Mouse (Mus musculus): ENCODE measurements around the gene Afm.

Gene Afm

DNA sequence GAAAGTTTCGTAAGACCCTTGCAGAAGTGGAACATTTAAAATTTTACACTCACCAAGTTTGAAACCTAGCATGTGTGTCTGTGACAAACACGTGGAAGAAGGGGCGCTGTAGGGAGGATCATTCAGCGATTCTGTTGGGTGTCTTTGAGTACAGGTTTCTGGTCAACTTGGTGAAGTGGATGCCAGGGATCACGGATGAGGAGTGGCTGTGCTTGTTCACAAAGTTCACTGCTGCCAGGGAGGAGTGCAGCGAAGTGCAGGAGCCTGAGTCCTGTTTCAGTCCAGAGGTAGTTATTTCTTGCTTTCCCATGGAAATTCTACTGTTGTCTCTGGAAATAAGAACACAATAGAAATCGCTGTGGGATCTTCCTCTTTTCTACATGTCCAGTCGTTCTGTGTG, 32.5 kb downstream of the Afm start:
- DNase-seq (ENCODE audit: low read depth, low spot score), result no peak

DNA sequence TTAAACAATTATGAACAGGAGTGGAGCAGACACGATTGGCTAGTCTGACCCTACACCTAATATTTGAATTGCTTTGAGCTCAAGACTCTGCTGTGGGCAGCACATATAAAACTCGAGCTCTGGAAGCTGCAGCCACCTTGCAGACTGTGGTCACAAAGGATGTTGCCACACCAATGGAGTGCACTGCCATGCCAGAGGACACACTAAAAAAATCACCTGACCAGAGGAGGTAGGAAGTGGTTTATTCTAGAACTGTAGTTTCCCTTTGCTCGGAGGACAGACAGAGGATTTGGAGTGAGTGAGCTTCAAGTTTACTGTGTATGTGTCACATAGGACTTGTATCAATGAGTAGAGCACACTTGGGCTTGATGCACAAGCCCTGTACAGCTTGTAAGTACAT, 37.3 kb downstream of the Afm start:
- DNase-seq (ENCODE audit: low read depth, low spot score), result no peak

DNA sequence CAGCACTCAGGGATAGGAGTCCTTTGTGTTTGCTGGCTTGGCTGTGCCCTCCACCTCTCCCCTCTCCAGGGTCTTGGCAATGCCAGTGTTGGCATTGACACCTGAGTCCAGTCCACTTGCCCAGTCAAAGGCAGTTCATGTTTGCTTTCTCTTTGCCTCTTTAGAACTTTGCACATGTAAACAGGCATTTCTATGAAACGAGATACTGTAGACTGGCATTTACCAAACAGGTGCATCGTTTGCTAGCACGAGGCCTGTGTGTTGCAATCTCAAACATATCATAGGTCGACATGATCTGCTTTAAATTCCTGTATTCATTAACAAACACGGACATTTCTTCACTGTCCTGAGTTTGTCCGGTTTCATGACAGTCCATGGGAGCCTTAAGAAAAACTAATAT, 42.0 kb downstream of the Afm start, which contains the start of gene 5830473C10Rik:
5830473C10Rik (plus strand) TSS at position 365 of the 400 bp plus-strand sequence.
- DNase-seq (ENCODE audit: low read depth, low spot score), result no peak

DNA sequence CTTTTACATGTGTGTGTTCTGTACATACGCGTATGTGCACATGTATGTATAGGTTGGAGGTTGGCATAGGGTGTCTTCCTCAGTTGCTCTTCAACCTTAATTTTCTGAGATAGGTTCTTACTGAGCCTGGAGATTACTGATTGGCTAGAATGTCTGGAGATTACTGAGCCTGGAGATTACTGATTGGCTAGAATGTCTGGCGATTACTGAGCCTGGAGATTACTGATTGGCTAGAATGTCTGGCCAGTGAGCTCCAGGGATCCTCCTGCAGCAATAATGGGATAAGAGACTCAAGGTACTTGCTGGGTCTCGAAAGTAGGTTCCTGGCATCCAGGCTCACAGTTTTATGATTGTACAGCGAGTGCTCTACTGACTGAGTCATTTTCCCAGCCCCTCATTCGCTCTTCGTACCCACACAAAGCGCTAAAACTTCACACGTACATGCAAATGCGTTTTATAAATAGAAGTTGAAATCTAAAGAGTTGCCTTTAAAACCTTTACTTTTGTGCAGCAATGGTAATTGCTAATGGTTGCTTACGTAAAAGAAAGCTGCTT, 43.1 kb downstream of the Afm start:
- DNase-seq (ENCODE audit: low read depth, low spot score), result no peak

DNA sequence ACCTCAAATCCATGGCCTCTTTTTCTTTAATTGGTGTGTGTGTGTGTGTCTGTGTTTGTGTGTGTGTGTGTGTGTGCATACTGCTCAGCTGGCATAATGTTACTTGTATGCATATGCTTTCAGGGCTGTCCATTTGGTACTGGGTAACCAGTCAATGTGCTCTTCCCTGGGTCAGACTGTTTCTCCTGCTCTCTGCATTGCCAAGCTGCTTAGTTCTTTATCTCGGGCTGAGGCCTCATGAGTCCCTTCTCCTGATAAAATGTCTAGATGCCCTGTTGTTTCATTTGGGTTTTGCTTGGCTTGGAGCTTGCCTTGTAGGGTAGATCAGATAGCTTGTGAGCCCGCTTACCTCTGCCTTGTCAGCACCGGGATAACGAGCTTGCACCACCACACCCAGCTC, 44.1 kb downstream of the Afm start:
- DNase-seq (ENCODE audit: low read depth, low spot score), result no peak

DNA sequence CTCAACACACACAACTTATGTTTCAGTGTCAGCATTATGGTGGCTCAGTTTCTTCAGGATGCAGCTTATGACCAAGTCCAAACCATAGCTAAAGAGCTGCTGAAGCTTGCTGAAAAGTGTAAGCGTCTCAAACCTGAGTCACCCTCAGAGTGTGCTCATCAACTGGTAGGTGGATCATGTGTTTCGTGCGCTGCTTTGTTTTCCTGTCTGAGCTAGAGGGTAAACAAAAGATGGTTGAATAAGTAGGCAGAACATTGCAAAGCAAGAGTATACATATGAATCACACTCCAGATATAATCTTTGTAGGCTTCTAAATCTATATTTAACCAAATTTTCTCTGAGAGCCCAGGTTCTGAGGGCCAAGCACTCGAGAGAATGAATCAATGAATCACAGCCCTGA, 45.4 kb downstream of the Afm start:
- DNase-seq (ENCODE audit: low read depth, low spot score), result no peak

DNA sequence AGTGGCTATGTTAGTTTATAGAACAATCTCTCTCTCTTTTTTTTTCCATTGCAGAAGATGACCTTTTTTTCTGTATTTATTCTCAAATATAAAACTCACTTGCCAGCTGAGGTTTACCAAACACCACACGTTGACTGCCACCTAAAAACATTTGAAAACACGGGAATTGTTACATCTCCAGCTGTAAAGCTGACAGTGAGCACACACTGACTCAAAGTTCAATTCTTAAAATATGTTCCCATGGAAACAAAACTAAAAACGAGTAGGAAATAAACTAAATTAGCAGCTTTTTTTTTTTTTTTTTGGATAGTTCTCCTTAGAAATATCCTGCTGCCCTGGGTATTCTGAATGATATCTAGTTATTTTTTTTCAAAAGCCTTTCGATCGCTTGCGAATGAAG, 46.5 kb downstream of the Afm start:
- no peak for DNase-seq (ENCODE audit: low read depth, low spot score)

DNA sequence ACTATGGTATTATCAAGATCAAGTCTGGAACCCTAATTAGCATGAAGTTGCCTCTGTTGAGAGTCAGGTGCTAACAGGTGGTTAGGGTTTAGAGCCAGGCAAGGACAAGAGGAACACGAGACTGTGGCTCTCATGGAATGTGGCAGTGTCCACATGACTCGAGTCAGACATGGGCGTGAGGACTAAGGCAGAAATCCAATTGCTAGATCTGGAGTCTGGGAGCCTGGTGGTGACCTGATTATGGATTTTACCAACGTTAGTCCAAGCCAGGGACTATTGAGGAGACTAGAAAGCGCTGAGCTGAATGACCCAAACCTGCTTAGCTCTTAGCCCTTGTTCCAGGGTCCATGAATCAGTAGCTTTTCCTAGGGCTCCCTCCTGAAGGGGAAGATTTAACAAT, 49.1 kb downstream of the Afm start:
- DNase-seq (ENCODE audit: low read depth, low spot score), result no peak

DNA sequence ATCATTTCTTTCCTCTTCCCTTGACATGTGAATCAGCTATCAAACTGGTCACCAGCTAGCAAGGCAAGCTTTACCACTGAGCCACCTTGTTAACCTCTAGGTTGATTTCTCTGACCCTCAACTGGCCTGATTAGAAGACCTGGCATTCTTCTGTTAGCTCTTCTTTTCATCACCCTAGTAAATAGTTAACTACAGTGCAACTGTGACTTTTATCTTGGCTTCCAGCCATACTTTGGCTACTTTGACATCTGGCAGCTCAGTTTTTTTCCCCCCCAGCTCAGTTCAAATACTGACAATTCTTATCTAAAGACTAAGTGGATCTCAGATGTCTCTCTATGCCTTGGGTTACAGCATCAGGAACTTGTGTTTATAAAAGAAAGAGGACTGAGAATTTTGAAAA, 49.6 kb downstream of the Afm start:
- no peak for DNase-seq (ENCODE audit: low read depth, low spot score)

DNA sequence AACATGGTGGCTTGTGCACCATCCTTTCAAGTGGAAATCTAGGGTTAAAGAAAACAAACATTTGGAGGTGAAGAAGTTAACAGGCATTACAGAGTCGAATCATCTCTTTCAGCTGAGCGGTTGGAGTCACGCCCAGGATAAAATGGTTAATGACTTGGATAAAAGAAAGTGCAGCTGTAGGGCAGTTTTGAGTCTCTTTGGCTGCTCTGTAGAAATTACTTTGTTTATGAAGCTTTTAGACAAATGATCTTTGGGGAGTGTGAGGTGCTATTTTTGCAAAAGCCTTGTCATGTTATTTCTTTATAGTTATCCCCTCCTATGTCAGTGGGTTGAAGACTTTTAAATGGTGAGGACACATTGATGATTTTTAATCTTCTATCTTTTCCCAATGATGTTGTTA, 52.5 kb downstream of the Afm start:
- DNase-seq (ENCODE audit: low read depth, low spot score), result no peak

DNA sequence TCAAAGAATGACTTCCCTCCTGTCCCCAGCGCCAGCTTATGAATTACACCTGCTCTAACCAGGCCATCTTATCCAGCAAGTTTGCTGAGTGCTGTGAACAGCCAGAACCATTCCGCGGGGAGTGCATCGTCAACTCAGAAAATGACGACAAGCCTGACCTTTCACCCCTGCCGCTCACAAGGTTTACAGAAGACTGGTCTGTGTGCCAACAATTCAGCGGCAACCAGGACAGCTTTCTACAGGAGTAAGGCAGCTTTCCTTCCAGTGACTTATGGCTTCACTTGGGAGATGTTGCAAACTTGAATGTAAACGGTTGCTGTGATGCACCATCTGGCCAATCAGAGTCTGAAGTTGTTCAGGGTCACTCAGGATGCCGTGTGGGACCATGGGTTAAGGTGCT, 59.0 kb downstream of the Afm start:
- no peak for DNase-seq (ENCODE audit: low read depth, low spot score)

DNA sequence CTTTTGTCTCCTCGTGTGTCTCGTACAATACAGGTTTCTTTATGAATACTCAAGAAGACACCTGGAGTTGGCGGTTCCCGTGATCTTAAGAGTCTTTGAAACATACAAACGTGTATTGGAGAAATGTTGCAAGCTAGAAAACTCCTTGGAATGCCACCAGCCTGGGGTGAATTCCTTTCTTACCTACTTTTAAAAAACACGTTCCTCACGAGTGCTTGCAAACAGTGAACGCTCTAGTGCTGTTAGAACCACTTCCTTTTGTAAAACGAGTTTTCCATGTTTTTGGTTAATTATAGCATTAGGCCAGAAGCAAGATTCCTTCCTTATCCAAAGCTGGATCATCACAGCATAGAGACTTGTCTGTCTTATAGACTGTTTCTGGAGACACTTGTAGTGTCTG, 60.8 kb downstream of the Afm start:
- no peak for DNase-seq (ENCODE audit: low read depth, low spot score)

DNA sequence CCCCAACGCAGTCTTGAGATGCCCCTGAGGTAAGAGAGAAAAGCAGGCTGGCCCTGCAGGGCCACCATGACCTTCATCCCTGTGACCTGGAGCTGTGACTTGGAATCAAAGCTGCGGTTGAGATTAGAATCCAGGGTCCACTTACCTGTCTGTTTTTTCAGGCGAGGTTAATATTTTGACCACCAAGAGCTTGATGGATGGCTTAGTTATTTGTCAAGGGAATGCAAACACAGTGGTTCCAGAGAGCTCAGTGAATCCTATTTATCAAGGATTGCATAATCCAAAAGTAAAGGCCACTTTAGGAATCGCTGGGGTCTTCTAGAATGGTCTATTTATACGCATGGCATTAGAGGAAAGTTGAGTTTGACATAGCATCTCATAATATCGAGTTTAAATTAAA, 63.4 kb downstream of the Afm start:
- DNase-seq (ENCODE audit: low read depth, low spot score), result no peak

DNA sequence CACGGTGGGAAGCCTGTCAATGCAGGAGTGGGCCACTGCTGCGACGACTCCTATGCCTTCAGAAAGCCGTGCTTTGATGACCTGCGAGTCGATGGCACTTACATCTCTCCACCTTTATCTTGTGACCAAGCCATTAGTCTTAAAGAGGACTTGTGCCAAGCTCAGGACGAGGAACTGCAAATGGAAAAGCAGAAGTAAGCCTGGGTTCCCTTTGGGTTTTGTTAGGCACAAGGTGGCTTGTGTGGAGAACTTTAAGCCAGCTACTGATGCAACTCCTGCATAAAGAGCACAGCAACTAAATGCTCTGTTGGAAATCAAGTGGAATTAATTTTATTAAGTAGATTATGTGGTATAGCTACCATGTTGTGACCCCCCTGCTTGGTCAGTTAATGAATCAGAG, 66.1 kb downstream of the Afm start:
- no peak for DNase-seq (ENCODE audit: low read depth, low spot score)

DNA sequence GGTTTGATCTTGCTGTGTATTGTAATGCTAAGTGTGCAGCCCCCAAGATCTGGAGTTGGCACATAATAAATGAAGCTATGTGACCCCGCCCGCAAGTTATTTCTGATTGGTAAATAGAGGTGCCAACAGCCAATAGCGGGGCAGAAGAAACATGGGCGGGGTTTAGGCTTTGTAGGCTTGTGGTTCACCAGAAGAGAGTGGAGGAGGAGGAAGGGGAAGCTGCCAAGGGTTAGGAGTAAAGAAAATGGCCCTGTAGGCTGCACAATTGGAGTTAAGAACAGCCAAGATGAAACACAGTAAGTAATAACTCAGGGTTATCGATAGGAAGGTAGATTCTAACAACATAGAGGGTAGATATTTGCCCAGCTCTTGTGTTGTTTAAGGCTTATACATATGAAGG, 67.8 kb downstream of the Afm start:
- no peak for DNase-seq (ENCODE audit: low read depth, low spot score)

DNA sequence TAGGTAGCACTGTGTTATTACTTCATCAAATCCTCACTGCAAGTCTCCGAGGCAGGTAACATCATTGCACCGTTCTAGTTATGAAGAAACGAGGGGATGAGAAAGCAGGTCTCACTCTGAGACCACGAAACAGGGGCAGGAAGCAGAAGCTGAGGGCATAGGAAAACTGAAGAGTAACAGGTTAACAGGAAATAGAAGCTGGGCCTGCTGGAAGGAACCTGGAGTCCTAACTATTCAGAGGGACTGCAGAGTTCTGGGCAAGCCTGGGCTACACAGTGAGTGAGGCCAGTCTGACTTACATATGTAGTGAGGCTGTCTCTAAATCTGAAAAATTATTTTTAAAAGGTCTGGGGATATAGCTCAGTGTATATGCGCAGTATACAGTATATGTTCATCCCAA, 69.4 kb downstream of the Afm start:
- DNase-seq (ENCODE audit: low read depth, low spot score), result no peak

DNA sequence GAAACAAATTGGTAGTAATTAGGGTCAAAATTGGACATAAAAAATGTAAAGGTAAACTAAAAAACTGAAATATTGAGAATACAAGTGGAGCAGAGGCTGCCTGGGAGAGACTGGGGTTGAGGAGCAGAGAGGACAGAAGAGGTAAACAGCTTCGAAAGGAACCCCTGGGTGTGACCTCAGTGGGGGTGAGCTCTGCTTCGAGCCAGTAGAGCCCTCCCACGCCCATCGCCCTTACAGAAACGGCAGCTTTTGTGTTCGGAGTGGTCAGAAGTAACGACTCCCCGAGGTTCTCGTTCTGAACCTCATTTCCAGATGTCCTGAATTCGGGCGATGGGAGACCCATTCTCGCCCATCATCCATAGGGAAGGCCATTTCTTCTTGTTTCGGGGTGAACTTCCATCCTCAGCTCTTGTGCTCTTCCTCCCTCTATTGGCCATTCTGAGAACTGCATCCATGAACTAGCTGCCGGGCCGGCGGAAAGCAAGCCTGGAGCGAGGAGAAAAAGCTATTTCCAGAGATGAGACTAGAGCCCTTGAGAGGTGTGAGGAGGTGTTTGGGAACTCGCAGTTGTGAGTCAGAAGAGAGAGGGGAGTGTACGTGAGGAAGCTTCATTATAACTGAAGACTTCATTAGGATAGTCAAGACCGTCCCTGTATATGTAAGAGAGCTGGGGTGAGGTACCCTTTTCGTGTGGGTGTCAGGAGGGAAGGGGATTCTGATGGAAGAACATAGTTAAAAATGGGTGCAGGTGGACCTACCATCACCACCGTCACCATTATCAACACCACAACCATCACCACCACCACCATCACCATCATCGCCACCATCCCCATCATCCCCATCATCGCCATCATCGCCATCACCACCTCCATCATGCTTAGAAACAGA, 70.2 kb downstream of the Afm start:
- DNase-seq (ENCODE audit: low read depth, low spot score), result peak; percentile 70

DNA sequence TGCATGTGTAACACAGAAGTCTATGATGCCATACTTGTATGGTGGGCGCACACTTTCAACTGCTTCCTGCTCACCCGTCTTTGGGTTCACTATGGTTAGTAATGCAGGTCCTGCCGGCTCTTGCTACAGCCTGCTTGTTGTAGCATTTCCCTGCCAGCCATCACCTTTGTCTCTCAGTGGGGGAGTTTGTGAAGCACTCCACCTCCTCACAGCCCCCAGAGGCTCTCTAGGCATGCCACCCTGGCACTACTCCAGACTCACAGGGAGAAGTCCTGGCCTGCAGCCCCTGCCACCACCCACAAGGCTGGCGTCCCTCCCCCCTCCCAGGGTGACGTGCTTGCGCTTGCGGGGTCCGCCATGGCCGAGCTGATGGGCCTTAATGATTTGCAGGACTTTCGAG, 71.9 kb downstream of the Afm start:
- no peak for DNase-seq (ENCODE audit: low read depth, low spot score)

DNA sequence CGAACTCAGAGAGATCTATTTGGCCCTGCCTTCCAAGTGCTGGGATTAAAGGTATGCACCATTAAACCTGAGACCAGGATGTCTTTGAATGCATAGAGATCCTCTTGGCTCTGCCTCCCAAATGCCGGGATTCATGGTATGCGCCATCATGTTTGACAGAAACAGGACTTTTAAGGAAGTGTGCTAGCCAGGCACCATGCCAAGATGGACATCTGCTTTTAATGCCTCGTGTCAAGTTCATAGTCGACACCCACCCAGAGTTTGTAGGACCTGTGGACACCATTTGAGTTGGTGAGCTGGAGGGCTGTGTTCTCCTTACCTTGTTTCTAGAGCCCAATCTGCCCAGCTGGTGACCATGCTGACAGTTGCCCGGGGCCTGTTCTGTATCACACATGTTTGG, 73.2 kb downstream of the Afm start:
- no peak for DNase-seq (ENCODE audit: low read depth, low spot score)

DNA sequence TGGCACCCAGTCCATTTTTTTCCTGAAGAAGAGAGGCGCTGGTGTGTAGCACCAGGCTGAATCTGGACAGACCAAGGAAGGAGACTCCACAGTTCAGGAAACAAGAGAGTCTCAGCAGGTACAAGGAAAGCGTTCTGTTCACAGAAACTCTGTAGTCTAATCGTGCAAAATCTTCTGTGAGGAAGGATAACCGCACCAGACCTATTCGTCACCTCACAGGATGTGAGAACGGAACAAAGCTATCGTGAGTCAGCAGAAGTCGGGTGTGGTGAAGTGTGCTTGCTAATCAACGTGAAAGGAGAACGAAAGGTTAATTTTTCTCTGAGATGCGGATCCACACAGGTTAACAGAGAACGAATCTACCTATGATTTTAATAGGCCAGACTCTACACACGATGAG, 76.2 kb downstream of the Afm start:
- no peak for DNase-seq (ENCODE audit: low read depth, low spot score)

DNA sequence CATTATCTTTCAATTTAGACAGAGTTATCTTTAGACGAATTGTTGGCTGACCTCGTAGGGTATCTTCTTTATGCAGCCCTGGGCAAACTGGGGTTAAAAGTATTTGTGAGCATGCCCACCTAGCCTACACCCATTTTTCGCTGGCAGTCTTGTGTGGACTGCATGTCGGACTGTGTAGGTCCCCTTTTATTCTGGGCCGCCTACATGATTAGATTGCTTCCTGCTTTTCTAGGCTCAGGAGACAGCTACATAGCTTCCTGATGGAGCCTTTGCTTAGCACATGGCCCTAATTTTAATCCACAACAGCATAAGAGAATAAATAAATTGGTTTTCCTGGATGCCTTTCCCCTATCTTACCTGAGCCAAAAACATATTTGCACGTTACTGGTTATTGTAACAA, 77.4 kb downstream of the Afm start:
- no peak for DNase-seq (ENCODE audit: low read depth, low spot score)

DNA sequence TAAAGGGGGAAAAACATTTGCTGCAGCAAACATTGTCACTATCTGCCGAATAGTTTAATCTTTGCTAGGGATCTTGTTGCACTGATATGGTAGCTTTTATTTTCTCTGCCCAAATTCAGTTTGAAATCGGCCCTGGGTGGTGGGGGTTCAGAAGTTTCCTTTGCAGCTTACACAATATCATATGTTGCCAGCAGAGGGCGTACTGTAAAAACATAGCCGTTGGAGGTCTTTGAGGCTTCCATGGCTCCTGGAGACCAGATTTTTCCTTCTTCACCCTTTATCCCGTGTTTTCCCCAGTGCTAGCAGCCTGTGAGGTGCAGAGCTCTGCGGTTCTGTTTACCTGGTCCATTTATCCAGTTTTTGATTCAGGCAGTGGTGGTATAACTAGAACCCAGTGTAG, 82.7 kb downstream of the Afm start:
- peak; percentile 57 for DNase-seq (ENCODE audit: low read depth, low spot score)
